Mouse (Mus musculus): ENCODE measurements around the gene Xylt2. TPM values are rescaled to one million over a fixed set of nuclear protein-coding genes. Genes with fewer than 3 reads are reported as not detected.
A peak's percentile ranks its signal among the peaks of the same experiment; 100 is the strongest.
"Not testable (repeated sequence)": the region's sequence is repeated elsewhere in the genome, so short reads cannot be mapped to it uniquely, and the experiment has no call there.

Xylt2 gene
- polyA plus RNA-seq, 1 experiment from 2014 or later, result 8.7 TPM

- Histone ChIP-seq H3K4me3 (0 out of 2 replicates have a peak overlapping the region, but pooled peaks have one; percentile 90), H3K4me1 (peaks cover 27% of the 10 kb centered on the region), H3K4me2 (peak overlapping the region; percentile 86; the same call in 1 of the 2 replicates), H3K9me3 (replicated peaks) (no peaks in the 10 kb centered on the region), H3K27me3 (no peaks in the 10 kb centered on the region), H3K9ac (peak overlapping the region; percentile 98; the same call in 1 of the 2 replicates), H3K27ac (no peak overlapping the region), H3K36me3 (ENCODE audit: poor library complexity, severe bottlenecking) (peaks cover 5% of the 10 kb centered on the region)
- 74% methylated on average over 5 of the region's 5 CpGs for WGBS
- no peak for ATAC-seq
Measured at GRCm38 (mm10) chr11:94675446-94675845, 1.9 kb downstream of the Xylt2 start.

GRCm38 (mm10) chr11:94674984-94675383 is 2.3 kb downstream of the Xylt2 start:
- Histone ChIP-seq H3K4me2 (no peak overlapping the region), H3K36me3 (ENCODE audit: poor library complexity, severe bottlenecking) (peaks cover 10% of the 10 kb centered on the region), H3K4me1 (peaks cover 27% of the 10 kb centered on the region), H3K9ac (no peak overlapping the region), H3K4me3 (no peak overlapping the region), H3K27ac (no peak overlapping the region), H3K9me3 (replicated peaks) (no peaks in the 10 kb centered on the region), H3K27me3 (no peaks in the 10 kb centered on the region)
- no peak for ATAC-seq
- WGBS, result 84% methylated on average over 5 of the region's 5 CpGs

GRCm38 (mm10) chr11:94665281-94665680 is 12.0 kb downstream of the Xylt2 start:
- no peak for ATAC-seq
- Histone ChIP-seq H3K27me3 (no peaks in the 10 kb centered on the region), H3K4me3 (no peak overlapping the region), H3K4me2 (no peak overlapping the region), H3K4me1 (no peaks in the 10 kb centered on the region), H3K36me3 (ENCODE audit: poor library complexity, severe bottlenecking) (peaks cover 94% of the 10 kb centered on the region), H3K9ac (no peak overlapping the region), H3K27ac (no peak overlapping the region), H3K9me3 (replicated peaks) (no peaks in the 10 kb centered on the region)
- 95% methylated on average over 6 of the region's 6 CpGs for WGBS

DNA sequence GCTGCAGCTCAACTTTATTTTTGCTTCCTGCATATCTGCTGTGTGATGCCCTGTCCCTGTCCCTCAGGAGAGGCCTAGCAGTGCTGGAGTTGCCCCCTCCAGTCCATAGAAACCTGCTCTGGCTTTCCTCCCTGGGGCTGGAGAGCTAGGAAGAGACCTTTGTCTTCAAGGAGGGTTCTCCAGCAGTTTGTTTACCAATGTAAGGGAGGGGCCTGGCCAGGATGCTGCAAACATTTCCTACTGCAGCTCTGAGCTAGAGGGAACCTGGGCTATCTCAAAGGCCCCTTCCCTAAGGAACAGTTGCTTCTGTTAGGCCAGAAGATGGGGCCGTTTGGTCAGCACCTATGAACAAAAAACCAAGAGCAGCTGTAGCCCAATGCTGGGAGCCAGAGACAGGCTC is 16.0 kb downstream of the Xylt2 start:
- no peaks in the 10 kb centered on the region for H3K27me3 ChIP-seq
- H3K27ac ChIP-seq, result no peak overlapping the region
- H3K4me2 ChIP-seq, result no peak overlapping the region
- H3K4me1 ChIP-seq, result no peaks in the 10 kb centered on the region
- ATAC-seq, result no peak
- H3K4me3 ChIP-seq, result no peak overlapping the region
- H3K9ac ChIP-seq, result no peak overlapping the region
- H3K9me3 ChIP-seq (replicated peaks), result no peaks in the 10 kb centered on the region
- WGBS, result 63% methylated on average over 1 of the region's 1 CpGs
- peaks cover 91% of the 10 kb centered on the region for H3K36me3 ChIP-seq (ENCODE audit: poor library complexity, severe bottlenecking)

- peak; percentile 94 for ATAC-seq
- Histone ChIP-seq H3K27me3 (no peaks in the 10 kb centered on the region), H3K27ac (peak within 1 kb of the TSS; percentile 89), H3K36me3 (ENCODE audit: poor library complexity, severe bottlenecking) (peaks cover 49% of the 10 kb centered on the region), H3K4me2 (peak within 1 kb of the TSS; percentile 71), H3K4me1 (peaks cover 21% of the 10 kb centered on the region), H3K4me3 (peak within 1 kb of the TSS; percentile 64), H3K9ac (peak within 1 kb of the TSS; percentile 65), H3K9me3 (replicated peaks) (no peaks in the 10 kb centered on the region)
- 2% methylated on average over 32 of the region's 32 CpGs for WGBS
Measured at GRCm38 (mm10) chr11:94653663-94654436, 23.5 kb downstream of the Xylt2 start, which contains the start of the genes Mrpl27 and Eme1. TSS of gene Mrpl27 (plus strand) at chr11:94653767. TSS of gene Eme1 (minus strand) at chr11:94653964.

GRCm38 (mm10) chr11:94652973-94653372 is 24.3 kb downstream of the Xylt2 start:
- H3K4me1 ChIP-seq, result peaks cover 21% of the 10 kb centered on the region
- H3K27ac ChIP-seq, result no peak overlapping the region
- H3K4me2 ChIP-seq, result peak overlapping the region; percentile 71
- H3K36me3 ChIP-seq (ENCODE audit: poor library complexity, severe bottlenecking), result peaks cover 48% of the 10 kb centered on the region
- 0 out of 2 replicates have a peak overlapping the region, but pooled peaks have one; percentile 65 for H3K9ac ChIP-seq
- no peaks in the 10 kb centered on the region for H3K9me3 ChIP-seq (replicated peaks)
- no peaks in the 10 kb centered on the region for H3K27me3 ChIP-seq
- 55% methylated on average over 8 of the region's 8 CpGs for WGBS
- peak overlapping the region; percentile 64 for H3K4me3 ChIP-seq
- no peak; the same call in 1 of the 2 replicates for ATAC-seq

GRCm38 (mm10) chr11:94651241-94651640 is 26.1 kb downstream of the Xylt2 start:
- 96% methylated on average over 5 of the region's 7 CpGs for WGBS
- not testable (repeated sequence) for H3K27ac ChIP-seq; H3K4me2 ChIP-seq; H3K9ac ChIP-seq; H3K9me3 ChIP-seq (replicated peaks); ATAC-seq; H3K27me3 ChIP-seq; H3K4me3 ChIP-seq
- peaks cover 50% of the 10 kb centered on the region for H3K36me3 ChIP-seq (ENCODE audit: poor library complexity, severe bottlenecking)
- H3K4me1 ChIP-seq, result peaks cover 21% of the 10 kb centered on the region

DNA sequence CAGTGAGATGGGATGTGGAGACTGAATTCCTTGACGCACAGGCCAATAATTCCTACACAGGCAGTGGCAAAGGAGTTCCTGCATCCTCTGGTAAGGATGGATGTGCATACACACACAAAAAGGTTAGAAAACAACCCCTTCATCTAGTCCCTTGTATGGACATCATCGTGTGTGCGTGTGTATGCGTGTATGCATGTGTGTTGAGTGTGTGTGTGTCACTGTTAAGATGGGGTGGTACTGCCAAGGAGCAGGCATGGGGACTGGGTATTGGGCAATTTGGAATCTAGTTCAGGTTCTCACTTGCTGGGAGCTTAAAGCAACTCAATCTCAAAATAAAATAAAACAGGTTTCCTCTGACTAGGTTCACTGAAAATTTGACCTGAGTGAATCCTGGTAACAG is 30.9 kb downstream of the Xylt2 start:
- H3K36me3 ChIP-seq (ENCODE audit: poor library complexity, severe bottlenecking), result peaks cover 94% of the 10 kb centered on the region
- WGBS, result 93% methylated on average over 4 of the region's 4 CpGs

DNA sequence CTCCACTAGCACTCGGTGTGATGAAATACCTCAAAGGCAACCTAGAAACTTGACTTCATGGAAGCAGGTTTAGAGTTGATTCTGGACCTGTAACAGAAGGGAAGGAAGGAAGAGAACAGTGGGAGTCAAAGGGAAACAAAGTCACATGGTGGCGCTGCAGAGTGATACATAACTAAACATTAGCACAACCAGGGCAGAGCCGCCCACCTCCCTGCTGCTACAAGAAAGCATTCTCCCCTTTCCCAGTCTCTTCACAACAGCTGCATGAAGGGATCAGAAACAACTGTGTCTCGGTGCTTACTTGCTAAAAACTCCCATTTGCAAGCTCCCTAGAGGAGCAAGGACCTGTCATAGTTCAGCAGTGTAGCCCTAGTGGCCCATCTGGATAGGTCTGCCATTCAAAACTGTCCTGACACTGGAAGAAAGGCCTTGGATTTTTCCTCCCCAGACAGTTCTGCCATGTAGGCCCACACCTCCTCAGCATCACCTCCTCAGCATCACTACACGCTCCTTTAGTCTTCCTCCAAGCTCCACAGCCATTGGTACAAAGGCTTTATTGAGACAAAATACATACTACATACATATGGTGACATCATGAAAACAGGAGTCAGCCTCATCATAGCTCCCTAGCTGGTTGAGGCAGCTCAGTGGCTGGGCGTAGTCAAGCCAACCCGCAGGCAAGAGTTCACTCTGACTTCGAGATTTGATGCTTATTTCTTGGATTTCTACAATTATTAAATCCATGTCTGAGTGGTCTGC is 32.7 kb downstream of the Xylt2 start:
- Histone ChIP-seq H3K4me3 (no peak overlapping the region), H3K27ac (no peak overlapping the region), H3K4me2 (no peak overlapping the region), H3K9me3 (replicated peaks) (no peaks in the 10 kb centered on the region), H3K4me1 (no peaks in the 10 kb centered on the region), H3K9ac (no peak overlapping the region), H3K27me3 (no peaks in the 10 kb centered on the region), H3K36me3 (ENCODE audit: poor library complexity, severe bottlenecking) (peaks cover 96% of the 10 kb centered on the region)
- ATAC-seq, result no peak
- 87% methylated on average over 8 of the region's 8 CpGs for WGBS

More for the DNA sequence above, 30.9 kb downstream of the Xylt2 start:
- Histone ChIP-seq H3K27me3 (no peaks in the 10 kb centered on the region), H3K27ac (no peak overlapping the region), H3K4me2 (no peak overlapping the region), H3K4me3 (no peak overlapping the region), H3K4me1 (no peaks in the 10 kb centered on the region), H3K9me3 (replicated peaks) (no peaks in the 10 kb centered on the region), H3K9ac (no peak overlapping the region)
- ATAC-seq, result no peak

GRCm38 (mm10) chr11:94634431-94634830 is 42.9 kb downstream of the Xylt2 start:
- Histone ChIP-seq H3K9me3 (replicated peaks) (no peaks in the 10 kb centered on the region), H3K4me1 (peaks cover 14% of the 10 kb centered on the region), H3K36me3 (ENCODE audit: poor library complexity, severe bottlenecking) (peaks cover 78% of the 10 kb centered on the region), H3K4me2 (no peak overlapping the region), H3K27ac (no peak overlapping the region), H3K27me3 (no peaks in the 10 kb centered on the region), H3K9ac (no peak overlapping the region), H3K4me3 (no peak overlapping the region)
- ATAC-seq, result no peak
- 91% methylated on average over 5 of the region's 5 CpGs for WGBS

DNA sequence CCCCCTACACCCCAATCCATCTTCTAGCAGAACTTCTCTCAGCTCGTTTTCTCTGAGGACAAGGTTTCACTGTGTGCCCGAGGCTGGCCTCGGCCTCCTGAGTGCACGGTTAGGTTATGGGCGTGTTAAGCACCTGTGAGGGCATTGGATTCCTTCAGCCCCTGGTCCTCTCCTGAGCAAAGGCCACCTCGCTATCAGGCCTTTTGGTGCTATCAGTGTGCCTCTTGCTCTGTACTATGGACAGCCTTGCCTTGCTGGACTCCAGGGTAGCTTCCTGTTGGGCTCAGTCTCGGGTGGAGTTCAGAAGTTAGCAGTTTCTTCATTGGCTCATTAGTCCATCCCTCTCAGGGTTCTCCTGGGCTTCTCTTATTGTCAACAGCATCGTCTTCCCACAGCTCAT is 44.3 kb downstream of the Xylt2 start:
- H3K4me3 ChIP-seq, result no peak overlapping the region
- H3K27me3 ChIP-seq, result no peaks in the 10 kb centered on the region
- H3K4me2 ChIP-seq, result no peak overlapping the region
- WGBS, result 81% methylated on average over 8 of the region's 8 CpGs
- peaks cover 14% of the 10 kb centered on the region for H3K4me1 ChIP-seq
- no peaks in the 10 kb centered on the region for H3K9me3 ChIP-seq (replicated peaks)
- ATAC-seq, result no peak
- H3K36me3 ChIP-seq (ENCODE audit: poor library complexity, severe bottlenecking), result peaks cover 63% of the 10 kb centered on the region
- no peak overlapping the region for H3K27ac ChIP-seq
- H3K9ac ChIP-seq, result no peak overlapping the region

DNA sequence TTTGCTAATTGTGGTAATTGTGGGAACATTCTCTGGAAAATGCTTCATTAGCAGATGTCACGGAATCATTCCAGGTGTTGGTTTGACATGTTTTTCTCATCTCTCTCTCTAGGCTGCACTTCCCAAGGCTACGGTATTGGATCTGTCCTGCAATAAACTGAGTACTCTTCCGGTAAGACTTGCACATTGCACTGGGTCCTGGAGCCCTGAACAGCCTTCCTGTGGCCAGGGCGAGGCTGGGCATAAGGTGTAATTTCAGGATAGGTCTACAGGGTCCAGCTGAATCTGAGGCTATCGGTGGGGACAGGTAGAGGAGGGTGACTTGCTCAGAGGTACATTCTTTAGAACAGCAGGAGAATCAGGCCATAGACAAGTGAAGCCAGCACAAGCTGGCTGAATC is 45.3 kb downstream of the Xylt2 start:
- Histone ChIP-seq H3K4me2 (no peak overlapping the region), H3K4me1 (peaks cover 14% of the 10 kb centered on the region), H3K4me3 (no peak overlapping the region), H3K36me3 (ENCODE audit: poor library complexity, severe bottlenecking) (peaks cover 53% of the 10 kb centered on the region), H3K9me3 (replicated peaks) (no peaks in the 10 kb centered on the region), H3K9ac (no peak overlapping the region), H3K27ac (no peak overlapping the region), H3K27me3 (no peaks in the 10 kb centered on the region)
- WGBS, result 94% methylated on average over 5 of the region's 5 CpGs
- no peak for ATAC-seq

Measured in forebrain, embryonic 13.5 days (tissue).